Mouse (Mus musculus) erythroblast, embryonic 14.5 days (primary cell): ENCODE data around the gene Pitpnm1. TPM values are rescaled to one million over a fixed set of nuclear protein-coding genes. Genes with fewer than 3 reads are reported as not detected.

ENCODE experiments used
- H3K27me3 ChIP-seq: 2 replicates; pipeline ENCODE4 v1.6.1; 2012; ENCODE audit warnings: inconsistent platforms; ENCODE audit not compliant: control insufficient read depth
- H3K36me3 ChIP-seq: 2 replicates; pipeline ENCODE4 v1.6.1; 2012; ENCODE audit warnings: mild to moderate bottlenecking, inconsistent platforms; ENCODE audit not compliant: control insufficient read depth
- H3K4me1 ChIP-seq: 2 replicates; pipeline ENCODE4 v1.6.1; 2012; ENCODE audit warnings: inconsistent platforms; ENCODE audit not compliant: control insufficient read depth
- H3K4me3 ChIP-seq: replicated peaks from 2 replicates; pipeline ENCODE3; 2012; ENCODE audit warnings: moderate library complexity, mild to moderate bottlenecking, inconsistent platforms
- H3K9me3 ChIP-seq: 2 replicates; pipeline ENCODE4 v1.6.1; 2012; ENCODE audit warnings: low read length, inconsistent platforms, mixed read lengths; ENCODE audit not compliant: control insufficient read depth
- GATA1 ChIP-seq: IDR thresholded peaks from 2 replicates; pipeline ENCODE4 v1.6.1; 2012; ENCODE audit warnings: low read length, inconsistent platforms, mixed read lengths
- TAL1 ChIP-seq: IDR thresholded peaks from 3 replicates; pipeline ENCODE4 v1.6.1; 2012; ENCODE audit warnings: low read length, inconsistent platforms, mixed read lengths
- polyA plus RNA-seq: library from polyadenylated mRNA; stranded (reverse); fragments of >175 nt; gene quantifications from 2 replicates; pipeline ENCODE4 v1.2.3, GENCODE M21; 2012

The Pitpnm1 gene
- polyA plus RNA-seq, 1 experiment, result 0.94 TPM

GRCm38 (mm10) chr19:4080511-4081009 lies 19.2 kb upstream of the Pitpnm1 start:
- H3K36me3 ChIP-seq, result no peaks in the 10 kb centered on the region
- H3K27me3 ChIP-seq, result peaks cover 11% of the 10 kb centered on the region
- peaks cover 2% of the 10 kb centered on the region; the same call in 1 of the 2 replicates for H3K9me3 ChIP-seq
- H3K4me1 ChIP-seq, result peaks cover 66% of the 10 kb centered on the region
- H3K4me3 ChIP-seq, result peak overlapping the region; percentile 28
- TF ChIP-seq TAL1, result peak; percentile 38; the same call in 2 of the 3 replicates
- peak; percentile 41; the same call in 1 of the 2 replicates for TF ChIP-seq GATA1

DNA sequence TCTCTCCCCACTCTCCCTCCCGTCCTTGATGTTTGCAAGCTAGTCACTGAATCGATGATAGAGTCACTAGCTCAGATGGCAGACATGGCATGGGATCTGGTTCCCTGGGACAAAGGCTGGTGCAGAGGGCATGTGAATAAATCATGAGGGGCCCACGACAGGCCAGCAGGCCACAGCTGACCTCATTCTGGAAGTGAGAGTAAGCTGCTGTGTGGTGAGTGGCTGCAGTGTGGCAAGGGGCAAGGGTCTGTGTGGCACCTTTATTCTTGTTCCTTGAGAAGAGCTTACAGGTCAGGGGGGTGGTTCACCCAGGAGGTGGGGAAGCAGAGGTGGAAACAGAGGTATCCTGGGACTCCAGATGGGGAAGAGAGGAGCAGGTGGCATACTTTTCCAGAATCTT lies 18.4 kb upstream of the Pitpnm1 start, which contains the start of gene Cabp2:
Gene Cabp2 (plus strand): TSS at position 185 of the 400 bp plus-strand sequence.
- no peak for TF ChIP-seq TAL1
- Histone ChIP-seq H3K36me3 (no peaks in the 10 kb centered on the region), H3K9me3 (peaks cover 2% of the 10 kb centered on the region; the same call in 1 of the 2 replicates), H3K4me3 (peak within 1 kb of the TSS; percentile 28), H3K27me3 (peaks cover 17% of the 10 kb centered on the region), H3K4me1 (peaks cover 66% of the 10 kb centered on the region)

DNA sequence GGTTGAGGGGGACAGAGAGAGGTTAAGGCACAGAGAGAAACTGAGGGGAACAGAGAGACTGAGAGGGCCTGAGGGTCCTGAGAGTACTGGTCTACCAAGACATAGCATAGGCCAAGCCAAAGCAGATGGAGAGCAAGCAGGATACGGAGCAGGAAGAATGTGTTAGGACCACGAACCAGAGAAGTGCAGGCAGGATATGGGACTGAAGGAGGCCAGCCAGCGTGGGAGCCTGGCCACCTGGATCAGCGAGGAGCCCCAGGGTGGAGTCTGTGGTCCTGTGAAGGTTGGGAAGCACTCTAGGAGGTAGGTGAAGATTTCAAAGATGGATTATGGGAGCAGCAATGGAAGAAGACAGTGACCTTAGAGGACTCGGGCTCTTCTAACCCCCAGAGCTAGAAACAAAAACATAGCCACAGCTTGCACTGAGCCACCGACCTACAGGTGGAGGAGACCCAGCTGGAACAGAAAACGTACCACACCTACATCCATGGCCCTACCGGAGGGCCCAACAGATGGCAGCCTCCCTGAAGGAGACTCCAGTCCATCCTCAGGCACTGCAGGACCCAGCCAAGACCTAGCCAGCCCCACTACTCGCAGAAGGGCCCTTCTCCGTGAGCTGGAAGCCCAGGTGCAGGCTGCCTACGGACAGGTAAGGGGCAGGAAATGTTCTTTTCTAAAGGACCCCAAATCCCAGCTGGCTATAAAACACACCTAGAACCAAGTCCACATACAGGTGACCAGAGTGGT lies 17.4 kb upstream of the Pitpnm1 start:
- Histone ChIP-seq H3K9me3 (no peaks in the 10 kb centered on the region), H3K36me3 (no peaks in the 10 kb centered on the region), H3K4me1 (peaks cover 66% of the 10 kb centered on the region), H3K27me3 (peaks cover 22% of the 10 kb centered on the region), H3K4me3 (no peak overlapping the region)
- no peak for TF ChIP-seq TAL1
- no peak for TF ChIP-seq GATA1

DNA sequence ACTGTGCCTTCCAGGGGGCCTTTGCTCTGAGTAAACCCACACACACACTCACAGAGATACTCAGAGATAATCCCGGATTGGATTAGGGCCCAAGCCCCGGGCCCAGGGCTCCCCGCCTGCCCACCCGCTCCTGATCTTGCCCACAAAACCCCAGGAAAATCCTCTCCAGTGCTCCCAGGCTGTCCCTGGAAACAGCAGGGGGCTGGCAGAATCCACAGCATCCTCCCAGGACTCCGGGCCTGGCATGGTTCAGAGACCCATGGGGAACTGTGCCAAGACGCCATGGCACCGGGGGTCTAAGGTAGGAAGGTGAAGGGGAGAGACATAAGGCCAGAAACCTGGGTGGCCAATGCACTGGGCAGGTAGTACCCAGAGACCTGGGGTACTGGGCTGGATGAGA lies 16.5 kb upstream of the Pitpnm1 start:
- no peak overlapping the region for H3K4me3 ChIP-seq
- no peaks in the 10 kb centered on the region for H3K36me3 ChIP-seq
- peaks cover 62% of the 10 kb centered on the region for H3K4me1 ChIP-seq
- H3K9me3 ChIP-seq, result no peaks in the 10 kb centered on the region
- TF ChIP-seq TAL1, result no peak
- no peak for TF ChIP-seq GATA1
- H3K27me3 ChIP-seq, result peaks cover 25% of the 10 kb centered on the region

DNA sequence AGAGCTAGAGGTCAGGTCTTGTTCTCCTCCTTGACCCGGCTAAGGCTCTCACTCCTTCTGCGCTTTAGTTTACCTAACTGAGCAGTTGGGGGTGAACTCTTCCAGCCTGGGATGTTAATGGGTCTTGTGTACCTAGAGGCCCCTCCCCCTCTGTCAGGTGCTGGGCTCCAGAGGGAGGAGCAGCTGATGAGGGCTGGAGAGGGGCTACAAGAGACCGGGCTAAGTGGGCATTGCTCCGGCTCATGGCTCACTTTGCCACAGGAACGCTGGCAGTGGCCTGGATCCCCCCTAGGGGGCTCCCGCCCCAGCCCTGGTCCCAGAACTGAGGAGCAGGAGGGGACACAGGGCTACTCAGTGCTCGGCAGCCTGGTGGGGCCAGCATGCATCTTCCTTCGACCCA lies 16.0 kb upstream of the Pitpnm1 start:
- Histone ChIP-seq H3K27me3 (peaks cover 29% of the 10 kb centered on the region), H3K9me3 (no peaks in the 10 kb centered on the region), H3K4me1 (peaks cover 64% of the 10 kb centered on the region), H3K36me3 (no peaks in the 10 kb centered on the region), H3K4me3 (no peak overlapping the region)
- no peak for TF ChIP-seq GATA1
- no peak for TF ChIP-seq TAL1

- H3K27me3 ChIP-seq, result peaks cover 37% of the 10 kb centered on the region
Measured at GRCm38 (mm10) chr19:4084984-4085383, 14.8 kb upstream of the Pitpnm1 start.

GRCm38 (mm10) chr19:4086156-4086555 lies 13.6 kb upstream of the Pitpnm1 start:
- TF ChIP-seq TAL1, result no peak
- no peak for TF ChIP-seq GATA1
- H3K27me3 ChIP-seq, result peaks cover 42% of the 10 kb centered on the region
- H3K36me3 ChIP-seq, result no peaks in the 10 kb centered on the region
- H3K4me3 ChIP-seq, result no peak overlapping the region
- no peaks in the 10 kb centered on the region for H3K9me3 ChIP-seq
- peaks cover 41% of the 10 kb centered on the region for H3K4me1 ChIP-seq

More at GRCm38 (mm10) chr19:4084984-4085383, 14.8 kb upstream of the Pitpnm1 start:
- Histone ChIP-seq H3K9me3 (no peaks in the 10 kb centered on the region), H3K4me3 (no peak overlapping the region), H3K36me3 (no peaks in the 10 kb centered on the region), H3K4me1 (peaks cover 52% of the 10 kb centered on the region)
- TF ChIP-seq GATA1 (no peak), TAL1 (no peak)

GRCm38 (mm10) chr19:4087090-4087489 lies 12.7 kb upstream of the Pitpnm1 start:
- H3K27me3 ChIP-seq, result peaks cover 42% of the 10 kb centered on the region
- TF ChIP-seq GATA1, result no peak
- TF ChIP-seq TAL1, result no peak

GRCm38 (mm10) chr19:4088146-4088545 lies 11.7 kb upstream of the Pitpnm1 start:
- H3K4me3 ChIP-seq, result no peak overlapping the region
- H3K27me3 ChIP-seq, result peaks cover 42% of the 10 kb centered on the region
- H3K9me3 ChIP-seq, result no peaks in the 10 kb centered on the region
- no peaks in the 10 kb centered on the region for H3K36me3 ChIP-seq
- peaks cover 29% of the 10 kb centered on the region for H3K4me1 ChIP-seq
- TF ChIP-seq TAL1, result no peak
- TF ChIP-seq GATA1, result no peak

More at GRCm38 (mm10) chr19:4087090-4087489, 12.7 kb upstream of the Pitpnm1 start:
- no peaks in the 10 kb centered on the region for H3K36me3 ChIP-seq
- no peaks in the 10 kb centered on the region for H3K9me3 ChIP-seq
- peaks cover 31% of the 10 kb centered on the region for H3K4me1 ChIP-seq
- H3K4me3 ChIP-seq, result no peak overlapping the region

GRCm38 (mm10) chr19:4089128-4089527 lies 10.7 kb upstream of the Pitpnm1 start:
- no peak for TF ChIP-seq TAL1
- Histone ChIP-seq H3K27me3 (peaks cover 38% of the 10 kb centered on the region), H3K4me1 (peaks cover 23% of the 10 kb centered on the region), H3K36me3 (no peaks in the 10 kb centered on the region), H3K9me3 (no peaks in the 10 kb centered on the region), H3K4me3 (no peak overlapping the region)
